Mouse (Mus musculus) brain, embryonic 14.5 days (tissue): ENCODE data around the gene Atraid. TPM values are rescaled to one million over a fixed set of nuclear protein-coding genes. Genes with fewer than 3 reads are reported as not detected.

Experiments
- DNase-seq: peaks from one replicate; pipeline ENCODE4 v3.0.0-alpha.2; 2011; ENCODE audit warnings: low read depth
- CTCF ChIP-seq: fragments of 200-500 bp; IDR thresholded peaks from 2 replicates; pipeline ENCODE4 v1.5.1; 2012; ENCODE audit warnings: inconsistent platforms, mild to moderate bottlenecking, moderate library complexity, borderline replicate concordance; ENCODE audit not compliant: insufficient read depth, insufficient read length; ENCODE audit errors: extremely low read depth
- POLR2A ChIP-seq: fragments of 200-500 bp; IDR thresholded peaks from 2 replicates; pipeline ENCODE4 v1.6.1; 2012; ENCODE audit warnings: mild to moderate bottlenecking, inconsistent platforms, borderline replicate concordance; ENCODE audit not compliant: poor library complexity, insufficient read depth, insufficient read length, severe bottlenecking; ENCODE audit errors: extremely low read depth
- polyA plus RNA-seq: library from polyadenylated mRNA; depleted of rRNA; stranded (reverse); fragments of >200 nt; gene quantifications from 2 replicates; pipeline ENCODE4 v1.2.3, GENCODE M21; 2012; rRNA removed

The Atraid gene
- polyA plus RNA-seq, 1 experiment: 122 TPM

DNA sequence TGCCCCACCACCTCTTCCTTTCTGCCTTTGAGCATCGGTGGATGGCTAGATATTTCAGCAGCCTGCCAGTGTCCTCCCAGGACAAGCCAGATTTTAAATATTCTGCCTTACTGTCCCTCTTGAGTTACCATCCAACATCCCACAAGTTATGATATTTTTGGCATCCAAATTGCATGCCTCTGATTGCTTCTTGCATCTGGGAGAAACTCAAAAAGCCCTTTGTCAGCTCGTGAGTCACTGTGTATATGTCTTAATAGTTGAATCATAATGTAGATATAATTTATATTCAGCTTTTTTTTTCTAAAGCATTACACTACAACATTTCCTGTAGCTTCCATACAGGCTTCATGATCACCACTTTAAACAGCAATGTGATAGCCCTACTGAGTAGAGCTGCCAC, 39.0 kb downstream of the Atraid start:
- DNase-seq: no peak
- no peak for TF ChIP-seq POLR2A
- TF ChIP-seq CTCF: no peak

DNA sequence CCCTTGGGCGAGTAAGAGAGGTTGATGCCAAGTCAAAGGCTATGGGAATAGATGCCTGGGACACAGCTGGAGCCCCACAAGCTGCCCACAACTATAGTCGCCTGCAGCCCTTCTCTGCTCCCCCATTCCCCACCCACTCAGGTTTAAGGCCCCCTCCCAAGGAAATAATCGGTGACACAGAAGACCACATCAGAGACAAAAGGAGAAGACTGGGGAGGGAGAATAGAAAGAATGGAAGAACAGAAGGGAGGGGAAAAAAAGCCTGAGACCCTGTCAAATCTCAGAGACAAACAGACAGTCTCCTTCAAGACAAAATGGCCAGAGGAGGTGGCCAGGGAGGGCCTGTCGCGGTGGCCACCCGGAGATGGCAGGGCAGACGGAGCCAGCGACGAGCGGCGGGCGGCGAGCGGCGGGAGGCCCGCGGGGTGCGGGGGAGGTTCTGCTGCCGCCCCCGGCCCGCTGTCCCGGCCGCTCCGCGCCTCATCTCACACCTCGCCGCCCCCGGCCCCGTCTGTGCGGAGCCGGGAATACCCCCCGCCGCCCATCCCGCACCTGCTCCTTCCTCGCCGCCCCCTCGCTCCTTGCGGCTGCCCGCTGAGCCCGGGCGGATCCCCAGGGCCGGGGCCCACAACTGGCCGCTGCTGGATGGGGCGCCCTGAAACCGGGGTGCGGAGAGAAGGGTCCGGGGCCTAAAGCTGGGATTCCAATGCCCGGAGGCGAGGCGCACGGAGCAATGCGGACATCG, 44.3 kb downstream of the Atraid start:
- DNase-seq: no peak
- TF ChIP-seq CTCF (no peak), POLR2A (no peak)

DNA sequence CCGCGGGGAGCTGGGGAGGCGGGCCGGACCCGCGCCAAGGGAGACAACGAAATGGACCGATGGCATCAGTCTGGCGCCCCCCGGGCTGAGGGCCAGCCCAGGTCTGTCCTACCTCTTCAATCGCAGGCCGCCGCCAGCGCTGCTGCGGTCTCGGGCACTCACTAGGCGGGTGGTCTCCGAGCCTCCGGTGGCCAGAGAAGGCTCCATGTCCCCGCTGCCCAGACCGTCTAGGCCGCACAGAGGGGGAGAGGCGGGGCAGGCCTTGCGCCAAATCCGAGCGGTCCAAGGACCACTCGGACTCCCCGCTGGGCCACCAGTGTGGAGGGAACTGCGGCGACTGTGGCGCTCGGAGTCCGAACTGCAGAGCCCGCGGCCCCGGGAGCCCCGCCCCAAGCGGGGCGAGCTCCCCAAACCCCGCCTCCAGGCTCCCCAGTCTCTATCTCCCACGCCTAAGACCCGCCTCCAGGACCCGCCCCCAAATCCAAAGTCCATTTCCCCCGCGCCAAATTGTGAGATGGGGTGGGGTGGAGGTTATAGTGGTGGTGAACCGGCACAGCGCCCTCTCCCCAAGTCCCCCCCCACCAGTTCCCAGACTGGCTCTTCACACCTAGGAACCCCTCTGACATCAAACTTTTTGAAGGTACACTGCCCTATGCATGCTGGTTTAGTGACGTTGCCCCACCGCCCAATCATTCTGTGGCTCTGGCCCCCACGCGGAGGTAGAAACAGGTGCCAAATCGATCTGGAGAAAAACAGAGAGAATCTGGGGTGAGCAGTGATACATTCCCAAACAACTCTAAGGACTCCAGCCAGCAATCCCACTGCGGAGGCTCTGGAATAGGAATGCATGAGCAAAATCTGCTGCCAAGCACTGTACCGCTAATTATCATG, 45.3 kb downstream of the Atraid start:
- TF ChIP-seq POLR2A: no peak
- TF ChIP-seq CTCF: no peak
- peak; percentile 66 for DNase-seq

DNA sequence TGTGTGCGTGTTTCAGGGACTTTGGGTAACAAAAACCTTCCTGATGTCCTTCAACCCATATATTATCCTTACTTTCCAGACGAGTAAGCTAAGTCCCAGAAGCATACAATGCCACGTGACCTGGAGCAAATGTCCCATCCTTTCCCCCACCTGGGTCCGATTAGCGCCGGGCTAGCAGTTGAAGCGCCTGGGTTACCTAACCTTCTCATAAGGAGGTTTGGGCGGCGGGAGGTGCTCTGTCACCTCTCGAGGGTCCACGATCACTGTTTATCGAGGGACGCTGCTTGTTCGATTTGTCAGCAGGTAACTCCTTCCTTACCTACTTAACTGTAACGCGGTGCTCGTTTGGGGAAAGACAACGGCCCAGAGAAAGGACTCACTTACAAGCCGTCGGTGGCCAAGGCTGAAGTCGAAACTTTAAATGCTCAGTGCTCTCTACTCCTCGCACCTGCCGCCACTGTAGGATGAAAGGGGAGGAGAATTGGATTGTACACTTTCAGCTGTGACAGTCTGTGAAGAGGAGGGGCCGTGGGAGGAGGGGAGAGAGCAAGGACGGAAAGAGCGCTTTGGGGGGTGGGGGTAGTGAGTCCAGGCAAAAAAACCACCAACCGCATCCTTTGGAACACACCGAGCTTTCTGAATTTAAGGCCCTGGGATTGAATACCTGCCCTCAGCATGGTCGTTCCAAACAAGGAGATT, 46.1 kb downstream of the Atraid start:
- TF ChIP-seq CTCF (no peak), POLR2A (no peak)
- no peak for DNase-seq

DNA sequence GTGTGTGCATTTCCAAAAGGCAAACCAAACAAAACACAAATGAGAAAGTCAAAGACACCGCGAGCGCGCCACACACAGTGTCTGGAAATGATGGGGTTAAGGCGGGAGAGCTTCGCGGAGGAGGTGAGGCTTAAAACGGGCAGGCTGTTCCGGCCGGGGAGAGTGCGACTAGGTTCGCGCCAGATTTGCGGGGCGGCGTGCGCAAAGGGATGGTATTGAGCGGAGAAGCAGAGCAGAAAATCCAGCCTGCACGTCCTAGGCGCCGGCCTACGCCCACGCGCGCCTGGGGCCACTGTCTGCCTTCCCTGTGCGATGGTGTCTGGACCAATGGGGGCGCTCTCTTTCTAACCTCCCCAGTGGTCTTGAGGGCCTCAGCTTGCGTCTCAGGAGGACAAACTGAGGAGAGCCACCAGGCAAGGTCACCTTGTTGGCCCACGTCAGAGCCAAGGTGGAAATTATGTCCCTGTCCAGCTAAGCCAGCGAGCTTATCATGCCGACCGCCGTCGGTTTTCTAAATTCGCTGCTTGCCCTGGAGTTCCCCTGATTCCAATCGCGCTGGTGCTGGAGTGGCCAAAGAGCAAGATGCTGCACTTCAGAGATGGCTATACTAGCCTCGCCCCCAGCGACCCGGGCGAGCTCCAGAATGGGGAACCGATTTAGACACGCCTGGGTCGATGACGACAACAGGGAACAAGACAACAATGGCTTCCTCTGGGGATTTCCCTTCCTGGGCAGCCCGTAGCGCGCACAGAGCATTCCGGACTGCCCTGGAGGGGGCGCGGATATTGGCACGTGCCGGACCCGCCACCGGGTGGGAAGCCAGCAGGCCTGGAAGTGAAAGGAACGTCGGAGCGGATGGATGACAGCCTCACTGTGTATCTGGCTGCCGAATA, 46.9 kb downstream of the Atraid start:
- TF ChIP-seq CTCF: no peak
- no peak for TF ChIP-seq POLR2A
- DNase-seq: peak; percentile 34

DNA sequence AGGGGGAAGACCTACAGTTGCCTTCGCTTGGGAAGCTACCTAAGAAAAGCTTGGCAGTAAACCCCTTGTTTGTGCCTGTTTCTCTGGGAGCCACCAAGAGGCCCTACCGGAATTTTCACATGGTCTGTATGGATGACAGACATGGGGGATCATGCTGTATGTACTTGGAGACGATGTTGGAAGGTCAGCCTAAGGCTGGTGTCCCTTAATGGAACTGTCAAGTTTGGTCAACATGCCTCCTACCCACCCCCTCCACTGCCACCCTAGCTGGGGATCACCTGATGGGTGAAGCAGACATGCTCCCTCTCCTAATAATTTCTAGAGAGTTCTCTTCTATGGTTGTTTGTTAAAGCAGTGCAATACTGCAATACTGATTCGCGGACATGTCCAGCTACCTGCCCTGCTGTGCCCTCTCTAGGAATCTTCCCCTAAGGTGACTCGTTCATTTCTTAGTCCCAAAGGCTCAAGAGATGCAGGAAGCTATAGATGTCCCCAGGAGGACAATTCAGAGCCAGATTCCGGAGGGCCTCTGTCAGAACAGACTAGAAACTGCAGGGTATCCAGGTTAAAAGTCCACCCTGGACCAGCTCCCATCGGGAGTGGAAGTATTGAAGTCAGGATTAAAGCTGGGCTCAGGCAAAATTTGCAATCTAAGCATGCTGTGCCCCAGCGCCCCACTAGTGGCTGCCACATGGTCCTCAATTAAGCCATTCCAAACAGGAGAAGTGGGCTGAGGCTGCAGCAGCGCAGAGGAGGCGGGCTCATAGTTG, 47.8 kb downstream of the Atraid start:
- DNase-seq: peak; percentile 37

More for the DNA sequence above, 47.8 kb downstream of the Atraid start:
- TF ChIP-seq CTCF (no peak), POLR2A (no peak)

Other genes with a start within 250 kb of the Atraid start
- 163 and 172 TPM in 2 replicates for gene Mapre3, start 233.7 kb upstream of the Atraid start, polyA plus RNA-seq
- 82.3 and 88.6 TPM in 2 replicates for gene Tmem214, start 180.3 kb upstream of the Atraid start, polyA plus RNA-seq
- 70.9 and 72.1 TPM in 2 replicates for gene Agbl5, start 159.6 kb upstream of the Atraid start, polyA plus RNA-seq
- 162 and 256 TPM in 2 replicates for gene Ost4, start 140.5 kb upstream of the Atraid start, polyA plus RNA-seq
- 12.8 and 23.0 TPM in 2 replicates for gene Emilin1, start 134.9 kb upstream of the Atraid start, polyA plus RNA-seq
- gene Khk, start 126.9 kb upstream of the Atraid start, polyA plus RNA-seq: 7.9 and 8.5 TPM in 2 replicates
- gene Cgref1, start 102.7 kb upstream of the Atraid start, polyA plus RNA-seq: 27.4 and 34.4 TPM in 2 replicates
- 178 and 250 TPM in 2 replicates for gene Preb, start 88.0 kb upstream of the Atraid start, polyA plus RNA-seq
- gene Tcf23, start 79.7 kb upstream of the Atraid start, polyA plus RNA-seq: not detected in 2 replicates
- 40.7 and 44.5 TPM in 2 replicates for gene Slc5a6, start 612 bp downstream of the Atraid start, polyA plus RNA-seq
- 33.8 and 34.0 TPM in 2 replicates for gene Cad, start 6.5 kb downstream of the Atraid start, polyA plus RNA-seq
- not detected in 2 replicates for gene Dnajc5g, start 58.0 kb downstream of the Atraid start, polyA plus RNA-seq
- 21.2 and 31.6 TPM in 2 replicates for gene Slc30a3, start 59.9 kb downstream of the Atraid start, polyA plus RNA-seq
- 0.05 TPM in 1 of 2 replicates, not detected in the other for gene Trim54, start 68.4 kb downstream of the Atraid start, polyA plus RNA-seq
- gene Ucn, start 90.5 kb downstream of the Atraid start, polyA plus RNA-seq: not detected in 2 replicates
- gene Mpv17, start 105.9 kb downstream of the Atraid start, polyA plus RNA-seq: 55.9 and 74.4 TPM in 2 replicates
- 3.7 and 4.1 TPM in 2 replicates for gene Gm29609, start 131.6 kb downstream of the Atraid start, polyA plus RNA-seq
- gene Gtf3c2, start 131.8 kb downstream of the Atraid start, polyA plus RNA-seq: 94.3 and 110 TPM in 2 replicates
- gene Snx17, start 144.9 kb downstream of the Atraid start, polyA plus RNA-seq: 96.8 and 110 TPM in 2 replicates
- 53.3 and 58.6 TPM in 2 replicates for gene Eif2b4, start 145.1 kb downstream of the Atraid start, polyA plus RNA-seq
- 62.0 and 96.9 TPM in 2 replicates for gene Zfp513, start 154.0 kb downstream of the Atraid start, polyA plus RNA-seq
- 143 and 192 TPM in 2 replicates for gene Ppm1g, start 172.4 kb downstream of the Atraid start, polyA plus RNA-seq
- gene Nrbp1, start 192.6 kb downstream of the Atraid start, polyA plus RNA-seq: 143 and 175 TPM in 2 replicates
- 0.15 TPM in 1 of 2 replicates, not detected in the other for gene Gm9970, start 192.9 kb downstream of the Atraid start, polyA plus RNA-seq
- 3.4 and 6.4 TPM in 2 replicates for gene Krtcap3, start 203.4 kb downstream of the Atraid start, polyA plus RNA-seq
- 48.2 and 51.9 TPM in 2 replicates for gene Ift172, start 242.8 kb downstream of the Atraid start, polyA plus RNA-seq
- gene Fndc4, start 247.8 kb downstream of the Atraid start, polyA plus RNA-seq: 149 and 214 TPM in 2 replicates
- gene Gckr, start 249.1 kb downstream of the Atraid start, polyA plus RNA-seq: 0.77 and 0.86 TPM in 2 replicates